Mouse (Mus musculus): ENCODE data around the gene 1700066M21Rik.

1700066M21Rik gene

DNA sequence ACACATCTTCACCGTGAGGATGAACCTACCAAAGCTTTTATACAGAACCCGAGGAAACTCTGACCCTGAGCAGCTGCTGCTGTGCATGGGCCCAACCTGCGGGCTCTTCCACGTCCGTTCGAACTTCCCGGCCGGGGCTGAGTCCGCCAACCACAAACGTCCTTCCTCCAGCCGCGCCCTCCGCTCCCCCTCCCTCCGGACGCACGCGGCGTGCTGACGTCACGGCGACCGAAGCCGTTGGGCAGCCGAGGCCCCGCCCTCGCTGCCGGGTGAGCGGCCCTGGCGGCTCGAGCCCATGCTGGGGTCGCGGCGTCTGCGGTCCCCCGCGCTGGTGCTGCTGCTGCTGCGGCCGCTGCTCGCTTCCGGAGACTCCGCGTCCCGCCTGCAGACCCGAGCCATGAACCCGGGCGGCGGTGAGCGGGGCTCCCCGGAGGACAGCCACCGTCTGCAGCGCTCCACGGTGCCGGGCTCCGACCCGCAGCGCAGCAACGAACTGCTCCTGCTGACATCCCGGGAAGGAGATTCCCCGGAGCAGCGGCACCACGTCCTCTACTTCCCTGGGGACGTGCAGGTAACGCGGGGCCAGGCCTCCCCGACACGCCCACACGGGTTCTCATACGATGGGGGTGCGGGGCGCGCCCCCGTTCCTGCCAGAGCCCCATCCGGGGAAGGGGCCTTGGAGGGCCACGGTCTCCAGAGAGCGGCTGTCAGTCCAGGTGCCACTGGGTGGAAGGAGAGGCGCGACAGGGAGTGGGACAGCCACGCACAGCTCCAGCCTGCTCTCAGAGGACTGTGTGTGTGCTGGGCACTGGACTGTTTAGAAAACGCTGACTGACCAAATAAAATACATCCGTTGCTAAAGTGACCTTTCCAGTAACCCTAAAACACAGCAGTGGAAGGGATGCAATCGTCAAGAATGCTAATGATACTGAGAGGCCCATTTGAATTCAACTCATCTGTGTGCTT lies at the start of gene 1700066M21Rik:
1700066M21Rik (plus strand) TSS at position 245 of the 966 bp plus-strand sequence.
- peak; percentile 99 for DNase-seq

- no peak for DNase-seq
Measured at GRCm38 (mm10) chr1:57329285-57330093, 47.9 kb upstream of the 1700066M21Rik start.

GRCm38 (mm10) chr1:57330228-57330627 lies 47.2 kb upstream of the 1700066M21Rik start:
- DNase-seq: no peak

- no peak for DNase-seq
Measured at GRCm38 (mm10) chr1:57332040-57332439, 45.4 kb upstream of the 1700066M21Rik start.

- DNase-seq: peak; percentile 83
Measured at GRCm38 (mm10) chr1:57333550-57334213, 43.7 kb upstream of the 1700066M21Rik start.

DNA sequence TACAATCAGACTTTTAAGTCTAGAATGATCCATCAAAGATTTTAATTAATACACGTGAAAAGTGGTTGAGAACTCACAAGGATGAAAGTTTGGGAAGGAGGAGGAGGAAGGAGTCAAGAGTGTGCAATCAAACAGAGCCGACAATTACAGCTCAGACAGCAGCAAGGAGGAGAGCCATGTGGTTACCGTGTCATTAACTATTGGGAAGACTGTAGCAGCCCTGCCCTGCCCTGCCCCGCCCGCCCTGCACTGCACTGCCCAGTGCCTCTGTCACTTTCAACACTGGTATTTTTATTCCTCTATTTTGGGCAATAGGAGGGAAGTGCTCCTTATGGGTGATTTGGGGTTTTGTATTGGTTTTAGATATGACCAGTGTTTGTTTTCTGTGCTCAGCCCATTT lies 42.2 kb upstream of the 1700066M21Rik start:
- DNase-seq: no peak

DNA sequence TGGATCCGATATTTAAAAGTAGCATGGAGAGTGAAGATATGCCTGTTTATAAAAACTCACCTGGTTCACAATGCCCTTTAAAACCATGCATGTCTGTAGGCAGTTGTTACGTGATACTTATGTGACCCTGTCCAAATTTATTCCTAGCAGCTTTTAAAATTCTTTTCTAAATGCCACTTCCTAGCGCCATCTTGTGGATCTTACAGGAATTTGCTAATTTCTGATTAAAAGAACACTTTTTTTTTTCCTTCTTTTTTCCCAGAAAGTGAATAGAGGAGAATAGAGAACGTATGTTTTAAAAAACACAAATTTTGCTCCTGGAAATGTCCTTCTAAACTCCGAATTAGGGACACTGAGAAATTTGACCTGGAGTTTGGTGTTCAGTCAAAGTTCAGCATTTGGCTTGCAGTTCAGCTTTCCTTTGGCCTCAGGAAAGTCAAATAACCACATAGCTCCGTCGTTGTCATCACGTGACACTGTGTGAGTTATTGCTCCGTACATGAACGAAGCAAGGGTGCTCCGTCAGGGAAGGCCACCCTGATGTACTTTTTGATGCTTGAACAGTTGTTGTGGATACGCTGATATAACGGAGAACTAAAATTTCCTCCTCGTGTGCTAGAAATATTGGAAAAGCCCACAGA lies 38.1 kb upstream of the 1700066M21Rik start:
- no peak for DNase-seq

- DNase-seq: no peak
Measured at GRCm38 (mm10) chr1:57341197-57341596, 36.2 kb upstream of the 1700066M21Rik start.

DNA sequence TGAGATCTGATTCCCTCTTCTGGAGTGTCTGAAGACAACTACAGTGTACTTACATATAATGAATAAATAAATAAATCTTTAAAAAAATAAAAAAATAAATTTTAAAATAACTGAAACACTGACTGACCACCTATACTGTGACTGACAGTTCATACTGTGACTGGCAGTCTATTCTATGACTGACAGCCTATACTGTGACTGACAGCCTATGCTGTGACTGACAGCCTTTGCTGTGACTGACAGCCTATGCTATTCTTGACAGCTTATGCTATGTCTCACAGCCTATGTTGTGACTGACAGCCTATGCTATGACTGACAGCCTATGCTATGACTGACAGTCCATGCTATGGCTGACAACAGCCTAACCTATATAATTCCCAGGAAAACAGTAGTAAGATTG lies 29.9 kb upstream of the 1700066M21Rik start:
- no peak for DNase-seq

DNA sequence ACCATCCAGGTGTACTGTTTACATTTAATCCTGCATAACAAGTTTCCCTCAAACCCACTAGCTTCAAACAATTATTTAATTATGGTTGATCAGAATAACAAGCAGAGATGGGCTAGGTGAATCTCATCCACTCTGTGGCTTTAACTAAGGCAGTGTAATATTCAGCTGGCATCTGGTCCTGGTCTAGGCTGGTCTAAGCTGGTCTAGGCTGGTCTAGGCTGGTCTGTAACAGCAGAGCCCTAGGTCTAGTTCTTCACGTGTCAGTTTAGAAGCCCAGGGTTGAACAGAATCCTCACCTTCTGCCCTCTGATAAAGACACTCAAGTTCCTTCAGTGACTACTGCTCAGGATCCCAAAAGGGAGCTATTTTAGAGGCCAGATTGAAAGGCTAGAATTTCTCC lies 25.5 kb upstream of the 1700066M21Rik start:
- no peak for DNase-seq

DNA sequence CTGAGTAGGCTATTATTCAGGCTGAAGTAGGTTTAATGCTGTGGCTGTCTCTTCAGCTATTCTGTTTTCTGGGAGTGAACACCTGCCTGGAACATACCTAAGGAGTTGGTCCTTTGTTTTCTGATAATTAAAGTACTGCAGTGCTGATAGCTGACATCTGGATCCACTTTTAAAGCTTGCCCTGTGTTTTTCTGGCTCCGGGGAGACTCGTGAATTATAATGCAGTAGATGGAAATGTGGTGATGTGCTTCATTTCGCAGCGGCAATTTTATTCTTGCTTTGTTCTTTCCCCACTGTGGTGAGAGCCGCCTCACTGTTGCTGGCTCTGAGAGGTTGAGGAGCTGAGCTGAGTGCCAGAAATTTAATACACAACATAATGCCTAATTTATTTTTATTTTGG lies 18.9 kb upstream of the 1700066M21Rik start:
- DNase-seq: no peak

GRCm38 (mm10) chr1:57367446-57367845 lies 10.0 kb upstream of the 1700066M21Rik start:
- no peak for DNase-seq

DNA sequence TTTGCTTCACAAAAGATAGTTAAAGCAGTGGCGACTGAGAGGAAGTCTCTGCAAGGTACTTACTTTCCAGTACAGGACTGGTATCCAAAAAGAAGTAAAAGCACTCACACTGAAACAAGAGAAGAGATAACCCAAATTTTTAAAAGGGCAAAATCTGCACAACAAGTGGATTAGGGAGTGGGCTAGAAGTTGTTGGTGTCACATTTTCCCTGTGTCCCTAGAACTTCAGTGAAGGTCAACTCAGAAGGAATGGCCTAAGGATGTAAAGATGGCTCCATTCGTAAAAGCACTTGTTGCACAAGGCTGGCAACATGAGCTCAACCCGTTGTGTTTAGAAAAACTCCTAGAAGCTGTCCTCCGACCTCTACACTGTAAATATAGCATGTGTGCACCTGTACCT lies 8.3 kb upstream of the 1700066M21Rik start:
- DNase-seq: no peak

GRCm38 (mm10) chr1:57370451-57370850 lies 7.0 kb upstream of the 1700066M21Rik start:
- no peak for DNase-seq

- DNase-seq: no peak
Measured at GRCm38 (mm10) chr1:57375276-57375675, 2.1 kb upstream of the 1700066M21Rik start.

DNA sequence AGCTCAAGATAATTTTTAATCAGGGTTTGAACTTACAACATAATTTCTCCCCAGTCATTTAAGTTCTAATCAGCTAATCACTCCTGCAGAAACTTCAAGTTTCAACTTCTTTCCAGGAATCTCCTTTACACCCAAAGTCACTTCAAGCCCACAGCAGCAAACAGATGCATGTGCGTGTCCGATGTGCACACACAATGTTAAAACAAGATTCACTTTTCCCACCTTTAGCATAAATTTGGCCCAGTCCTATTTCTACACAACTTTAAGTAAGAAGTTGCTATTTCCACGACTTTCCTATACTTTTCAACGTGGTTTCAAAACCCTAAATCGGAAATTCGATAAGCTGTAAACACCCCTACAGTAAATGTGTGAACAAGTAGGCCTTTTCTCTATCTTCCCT lies 614 bp upstream of the 1700066M21Rik start:
- DNase-seq: no peak

DNA sequence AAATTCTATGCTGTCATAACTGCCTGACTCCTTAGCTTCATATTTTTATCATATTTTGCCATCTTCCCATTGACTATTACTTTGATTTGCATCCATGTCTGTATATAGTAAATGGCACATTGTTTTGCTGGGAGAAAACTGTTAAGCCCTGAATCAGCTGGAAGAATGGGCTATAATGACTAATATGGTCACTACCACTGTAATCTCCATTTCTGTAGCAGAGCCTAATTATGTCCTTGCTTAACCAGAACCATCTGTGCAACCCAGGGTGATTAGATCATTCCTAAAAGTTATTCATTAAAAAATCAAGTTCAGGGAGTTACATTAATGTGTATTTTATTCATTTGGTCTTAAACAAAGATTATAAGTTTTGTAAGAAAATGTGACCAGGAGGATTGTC lies 9.1 kb downstream of the 1700066M21Rik start:
- DNase-seq: no peak

DNA sequence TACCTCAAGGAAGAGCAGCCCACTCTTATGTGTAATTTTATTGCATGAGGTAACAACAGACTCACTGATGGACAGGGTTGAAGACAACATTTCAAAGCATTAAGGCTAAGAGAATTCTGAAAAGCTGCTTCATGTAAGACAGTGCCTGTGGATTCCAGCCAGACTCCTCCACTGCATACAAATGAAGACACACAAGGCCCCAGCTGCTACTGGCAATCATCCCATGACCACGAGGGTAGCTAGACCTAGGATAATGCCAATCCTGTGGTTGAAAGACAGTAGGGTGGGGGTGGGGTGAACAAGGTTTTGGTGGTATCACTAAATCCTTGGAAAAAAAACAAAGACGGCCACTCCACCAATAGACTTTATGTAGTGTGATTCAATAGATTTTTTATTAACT lies 10.5 kb downstream of the 1700066M21Rik start:
- no peak for DNase-seq

- peak; percentile 16 for DNase-seq
Measured at GRCm38 (mm10) chr1:57388402-57389155, 11.2 kb downstream of the 1700066M21Rik start.

- no peak for DNase-seq
Measured at GRCm38 (mm10) chr1:57390993-57391790, 13.8 kb downstream of the 1700066M21Rik start.

- peak; percentile 71 for DNase-seq
Measured at GRCm38 (mm10) chr1:57392417-57392816, 15.0 kb downstream of the 1700066M21Rik start.
